Comparison of ENCODE assay signal across 7 mouse cellular contexts in genomic region chr1:93803556-93804507, GRCm38 (mm10). TPM values are rescaled to one million over a fixed set of nuclear protein-coding genes. Genes with fewer than 3 reads are reported as not detected.
DNase-seq lines count a peak whose midpoint lies in the region; ATAC-seq lines count a peak whose summit lies in the region.

Ing5 (plus strand) TSS chr1:93803965.

- DNase-seq in adrenal gland, adult 18-20 months (ENCODE audit: low spot score in 2 of 2), result peak; percentile 100
- DNase-seq in embryo, embryonic 11 days, result peak; percentile 98
- DNase-seq in gastrocnemius, postnatal 36 days, result peak; percentile 99 to 100
- DNase-seq in left cerebral cortex, postnatal 36 days (ENCODE audit: low spot score in 2 of 2), result peak; percentile 99 to 100
- peak; percentile 100 for DNase-seq in midbrain, embryonic 11.5 days (ENCODE audit: low spot score, missing footprints)
- DNase-seq in skeletal muscle tissue, adult 2 months (ENCODE audit: low read depth, low spot score), result peak; percentile 96

- H3K9ac ChIP-seq in intestine, embryonic 16.5 days (ENCODE audit: low read depth, low read length), result peak within 1 kb of the TSS; percentile 95
- H3K9ac ChIP-seq in midbrain, embryonic 11.5 days (ENCODE audit: low read length), result peak within 1 kb of the TSS; percentile 88

- no peaks in the 10 kb centered on the region for H3K27me3 ChIP-seq in intestine, embryonic 16.5 days (replicated peaks; ENCODE audit: control insufficient read depth, insufficient read depth, low read length)
- no peaks in the 10 kb centered on the region for H3K27me3 ChIP-seq in midbrain, embryonic 11.5 days (ENCODE audit: control insufficient read depth, insufficient read depth, low read length)

- H3K4me1 ChIP-seq in intestine, embryonic 16.5 days (ENCODE audit: control insufficient read depth, insufficient read depth, low read length), result peaks cover 30% of the 10 kb centered on the region
- H3K4me1 ChIP-seq in midbrain, embryonic 11.5 days (ENCODE audit: control insufficient read depth, insufficient read depth, low read length), result peaks cover 11% of the 10 kb centered on the region

- peak within 1 kb of the TSS; percentile 98 for H3K27ac ChIP-seq in intestine, embryonic 16.5 days (ENCODE audit: low read length)
- H3K27ac ChIP-seq in midbrain, embryonic 11.5 days (ENCODE audit: low read depth, low read length), result peak within 1 kb of the TSS; percentile 85

- peak; percentile 93 for ATAC-seq in intestine, embryonic 16.5 days
- peak; percentile 93 for ATAC-seq in midbrain, embryonic 11.5 days (ENCODE audit: low FRiP score)

- H3K36me3 ChIP-seq in intestine, embryonic 16.5 days (ENCODE audit: control insufficient read depth, insufficient read depth, low read length), result peaks cover 10% of the 10 kb centered on the region; the same call in 1 of the 2 replicates
- peaks cover 3% of the 10 kb centered on the region; the same call in 1 of the 2 replicates for H3K36me3 ChIP-seq in midbrain, embryonic 11.5 days (ENCODE audit: control insufficient read depth, insufficient read depth, low read length)

- intact Hi-C loops in gastrocnemius, postnatal 36 days (cut with DNase I), result loop anchor here (5.0 kb wide), 1 partner anchor 137 kb away; no protein-coding TSS in a partner anchor
- intact Hi-C loops in left cerebral cortex, postnatal 36 days (cut with DNase I), result loop anchor here (5.0 kb wide), 1 partner anchor 167 kb away; no protein-coding TSS in a partner anchor

- peak within 1 kb of the TSS; percentile 83 for H3K4me3 ChIP-seq in intestine, embryonic 16.5 days (ENCODE audit: low read length)
- peak within 1 kb of the TSS; percentile 66 for H3K4me3 ChIP-seq in midbrain, embryonic 11.5 days (ENCODE audit: low read depth, low read length)

- under 1% methylated on average over 88 of the region's 94 CpGs for WGBS in intestine, embryonic 16.5 days
- WGBS in midbrain, embryonic 11.5 days, result under 1% methylated on average over 83 of the region's 94 CpGs

- peak within 1 kb of the TSS; percentile 93 for H3K4me2 ChIP-seq in intestine, embryonic 16.5 days (ENCODE audit: low read depth, low read length)
- H3K4me2 ChIP-seq in midbrain, embryonic 11.5 days, result peak within 1 kb of the TSS; percentile 85

- no peaks in the 10 kb centered on the region for H3K9me3 ChIP-seq in intestine, embryonic 16.5 days (ENCODE audit: control insufficient read depth, low read length)
- no peaks in the 10 kb centered on the region for H3K9me3 ChIP-seq in midbrain, embryonic 11.5 days (ENCODE audit: control insufficient read depth, low read length)

RNA-seq across cellular contexts. Expression of gene Ing5, which starts in this region (rescaled TPM):
- 10 to 100 TPM; 16.4 to 16.9 TPM for total RNA-seq in adrenal gland, adult 18-20 months (2021)
- total RNA-seq in gastrocnemius, postnatal 36 days (2021), result 1 to 10 TPM; 3.0 to 4.2 TPM
- polyA plus RNA-seq in intestine, embryonic 16.5 days (2015; fragmentation: Nextera tagmentation; extraction: Ambion mirVana), result 15.9 TPM in 2 replicates
- 10 to 100 TPM; 11.0 to 12.2 TPM for total RNA-seq in left cerebral cortex, postnatal 36 days (2021)
- 16.4 and 17.8 TPM in 2 replicates for polyA plus RNA-seq in midbrain, embryonic 11.5 days (2014; fragmentation: Nextera tagmentation; extraction: Ambion mirVana)

Comparison
In these comparisons a context has a peak if more than half of its experiments do, and no peak if none do; other contexts are left out.
1. Peak in every context shown above with its lines: DNase-seq, ATAC-seq, H3K4me3 ChIP-seq and H3K27ac ChIP-seq.